In the genomic region with DNA sequence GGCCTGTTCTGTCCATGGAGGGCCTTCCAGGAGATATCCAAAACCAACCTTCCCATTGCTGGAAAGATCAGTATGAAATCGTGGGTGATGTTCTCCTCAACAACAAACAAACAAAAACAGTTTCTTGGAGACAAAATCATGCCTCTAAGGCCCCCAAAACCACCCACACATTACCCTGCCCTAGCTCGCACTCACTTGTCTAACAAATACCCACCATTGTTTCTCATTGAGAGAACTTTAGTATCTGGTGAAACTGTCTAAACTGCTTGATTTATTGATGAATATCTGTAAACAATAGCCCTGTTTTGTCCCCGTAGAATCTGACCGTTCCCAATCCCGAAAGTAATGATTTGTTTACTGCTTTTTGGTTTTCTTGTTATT, we compare ENCODE assay signal across 8 mouse cellular contexts. TPM values are rescaled to one million over a fixed set of nuclear protein-coding genes. Genes with fewer than 3 reads are reported as not detected.
A peak's percentile ranks its signal among the peaks of the same experiment; 100 is the strongest.
DNase-seq lines count a peak whose midpoint lies in the region; ATAC-seq and TF ChIP-seq lines count a peak whose summit lies in the region.

No protein-coding gene starts in this region.

- intact Hi-C loops in left cerebral cortex, adult 2 months (cut with DNase I), result loop anchor here (1.0 kb wide), 1 partner anchor 51 kb away; no protein-coding TSS in a partner anchor

- WGBS in embryonic facial prominence, embryonic 14.5 days, result 72% methylated on average over 5 of the region's 5 CpGs
- 51% methylated on average over 5 of the region's 5 CpGs for WGBS in intestine, embryonic 16.5 days
- 56% methylated on average over 5 of the region's 5 CpGs for WGBS in neural tube, embryonic 12.5 days

- no peaks in the 10 kb centered on the region for H3K36me3 ChIP-seq in embryonic facial prominence, embryonic 14.5 days (ENCODE audit: control insufficient read depth, insufficient read depth, low read length)
- H3K36me3 ChIP-seq in intestine, embryonic 16.5 days (ENCODE audit: control insufficient read depth, insufficient read depth, low read length), result no peaks in the 10 kb centered on the region
- no peaks in the 10 kb centered on the region for H3K36me3 ChIP-seq in neural tube, embryonic 12.5 days

- H3K9ac ChIP-seq in embryonic facial prominence, embryonic 14.5 days (ENCODE audit: low read depth, low read length), result peak overlapping the region; percentile 98
- peak overlapping the region; percentile 72 for H3K9ac ChIP-seq in intestine, embryonic 16.5 days (ENCODE audit: low read depth, low read length)
- peak overlapping the region; percentile 89 for H3K9ac ChIP-seq in neural tube, embryonic 12.5 days

- no peaks in the 10 kb centered on the region for H3K9me3 ChIP-seq in embryonic facial prominence, embryonic 14.5 days (ENCODE audit: control insufficient read depth, low read length)
- H3K9me3 ChIP-seq in intestine, embryonic 16.5 days (ENCODE audit: control insufficient read depth, low read length), result no peaks in the 10 kb centered on the region
- H3K9me3 ChIP-seq in neural tube, embryonic 12.5 days, result no peaks in the 10 kb centered on the region

- no peak; the same call in 1 of the 2 replicates for ATAC-seq in embryonic facial prominence, embryonic 14.5 days (ENCODE audit: low read depth)
- ATAC-seq in intestine, embryonic 16.5 days, result peak; percentile 14
- ATAC-seq in neural tube, embryonic 12.5 days (ENCODE audit: low FRiP score, low read depth), result peak; percentile 39
- no peak for ATAC-seq in monocyte, adult 5-6 weeks (replicated peaks; ENCODE audit: insufficient number of reproducible peaks, low FRiP score, low TSS enrichment, poor library complexity, severe bottlenecking)

- H3K27ac ChIP-seq in left cerebral cortex, adult 2 months, result peak overlapping the region; percentile 83
- H3K27ac ChIP-seq in embryonic facial prominence, embryonic 14.5 days (replicated peaks; ENCODE audit: low read depth, low read length), result peak overlapping the region; percentile 97
- H3K27ac ChIP-seq in intestine, embryonic 16.5 days (ENCODE audit: low read length), result peak overlapping the region; percentile 65; the same call in 1 of the 2 replicates
- peak overlapping the region; percentile 73 for H3K27ac ChIP-seq in neural tube, embryonic 12.5 days

- H3K4me1 ChIP-seq in embryonic facial prominence, embryonic 14.5 days (ENCODE audit: control insufficient read depth, insufficient read depth, low read length), result peaks cover 15% of the 10 kb centered on the region
- H3K4me1 ChIP-seq in intestine, embryonic 16.5 days (ENCODE audit: control insufficient read depth, insufficient read depth, low read length), result peaks cover 8% of the 10 kb centered on the region
- H3K4me1 ChIP-seq in neural tube, embryonic 12.5 days, result no peaks in the 10 kb centered on the region; the same call in 1 of the 2 replicates

- H3K4me3 ChIP-seq in left cerebral cortex, adult 2 months, result peak overlapping the region; percentile 94
- H3K4me3 ChIP-seq in embryonic facial prominence, embryonic 14.5 days (ENCODE audit: low read depth, low read length), result peak overlapping the region; percentile 98
- H3K4me3 ChIP-seq in intestine, embryonic 16.5 days (ENCODE audit: low read length), result peak overlapping the region; percentile 97
- H3K4me3 ChIP-seq in neural tube, embryonic 12.5 days, result peak overlapping the region; percentile 79

- peak overlapping the region; percentile 80 for H3K4me2 ChIP-seq in embryonic facial prominence, embryonic 14.5 days (ENCODE audit: low read depth, low read length)
- H3K4me2 ChIP-seq in intestine, embryonic 16.5 days (ENCODE audit: low read depth, low read length), result peak overlapping the region; percentile 77
- peak overlapping the region; percentile 72 for H3K4me2 ChIP-seq in neural tube, embryonic 12.5 days (replicated peaks)

- no peak for DNase-seq in left cerebral cortex, adult 2 months (ENCODE audit: extremely low spot score in 1 of 2, low spot score in 2 of 2)
- no peak for DNase-seq in left cerebral cortex, adult 8-10 months (ENCODE audit: low spot score in 2 of 2)
- no peak for DNase-seq in embryonic facial prominence, embryonic 14.5 days (ENCODE audit: low spot score)
- DNase-seq in embryo, embryonic 9.5 days (ENCODE audit: extremely low spot score), result no peak
- DNase-seq in spleen, postnatal 4 days (ENCODE audit: low spot score in 2 of 2), result no peak

- no peak for TF ChIP-seq CTCF in left cerebral cortex, adult 2 months (IDR thresholded peaks at IDR 0.05)

- no peaks in the 10 kb centered on the region for H3K27me3 ChIP-seq in embryonic facial prominence, embryonic 14.5 days (replicated peaks; ENCODE audit: control insufficient read depth, insufficient read depth, low read length)
- H3K27me3 ChIP-seq in intestine, embryonic 16.5 days (replicated peaks; ENCODE audit: control insufficient read depth, insufficient read depth, low read length), result no peaks in the 10 kb centered on the region
- no peaks in the 10 kb centered on the region for H3K27me3 ChIP-seq in neural tube, embryonic 12.5 days (replicated peaks)

RNA-seq across cellular contexts. Expression of a gene that starts 0.5 kb away (rescaled TPM):
- total RNA-seq in left cerebral cortex, adult 2 months (2021), result 10 to 100 TPM; 23.9 to 30.1 TPM
- 10 to 100 TPM; 26.7 to 40.7 (median 30.1) TPM for total RNA-seq in left cerebral cortex, adult 8-10 months (2022)
- polyA plus RNA-seq in embryonic facial prominence, embryonic 14.5 days (2014; fragmentation: Nextera tagmentation; extraction: Ambion mirVana), result 70.8 and 79.5 TPM in 2 replicates
- polyA plus RNA-seq in intestine, embryonic 16.5 days (2015; fragmentation: Nextera tagmentation; extraction: Ambion mirVana), result 49.3 and 50.3 TPM in 2 replicates
- 57.1 and 62.3 TPM in 2 replicates for polyA plus RNA-seq in neural tube, embryonic 12.5 days (2016; fragmentation: Nextera tagmentation; extraction: Ambion mirVana)
- 64.4 to 66.8 TPM (median 64.7 TPM) in 3 replicates for total RNA-seq in monocyte, adult 5-6 weeks (2017)

RNA-seq across cellular contexts. Expression of a gene that starts 48.1 kb away (rescaled TPM):
- 1 to 10 TPM; 5.4 to 6.0 TPM for total RNA-seq in left cerebral cortex, adult 2 months (2021)
- total RNA-seq in left cerebral cortex, adult 8-10 months (2022), result 1 to 10 TPM; 4.7 to 6.2 (median 5.7) TPM
- 1.8 and 3.5 TPM in 2 replicates for polyA plus RNA-seq in embryonic facial prominence, embryonic 14.5 days (2014; fragmentation: Nextera tagmentation; extraction: Ambion mirVana)
- polyA plus RNA-seq in intestine, embryonic 16.5 days (2015; fragmentation: Nextera tagmentation; extraction: Ambion mirVana), result 0.04 and 0.05 TPM in 2 replicates
- 0.06 and 0.10 TPM in 2 replicates for polyA plus RNA-seq in neural tube, embryonic 12.5 days (2016; fragmentation: Nextera tagmentation; extraction: Ambion mirVana)
- 2.5 to 4.3 TPM (median 3.1 TPM) in 3 replicates for total RNA-seq in monocyte, adult 5-6 weeks (2017)

Comparison
In these comparisons a context has a peak if more than half of its experiments do, and no peak if none do; other contexts are left out.
1. ATAC-seq: peak in intestine, embryonic 16.5 days (single experiment) and neural tube, embryonic 12.5 days (single experiment); none in embryonic facial prominence, embryonic 14.5 days (single experiment) and monocyte, adult 5-6 weeks (single experiment).
2. Peak in every context shown above with its lines, with median percentiles within 50 percentile points of each other: H3K27ac ChIP-seq, H3K4me3 ChIP-seq, H3K4me2 ChIP-seq and H3K9ac ChIP-seq.